Mouse (Mus musculus) activated CD4-positive, CD25-positive, alpha-beta regulatory T cell, adult 4 months (primary cell): Measurements from ENCODE around the gene Pdcd2l. TPM values are rescaled to one million over a fixed set of nuclear protein-coding genes. Genes with fewer than 3 reads are reported as not detected.
"Not testable (repeated sequence)": the region's sequence is repeated elsewhere in the genome, so short reads cannot be mapped to it uniquely, and the experiment has no call there.

Experiments
- ATAC-seq: one replicate; pipeline ENCODE4 v1.8.0; 2017
- polyA plus RNA-seq, 2 experiments: library from polyadenylated mRNA; unstranded; fragments of 100-300 nt; shearing (Covaris generic); gene quantifications; one replicate each; pipeline ENCODE4 v1.2.1; 2017

Pdcd2l gene
- polyA plus RNA-seq, 2 experiments from 2014 or later = 23.4 to 35.1 TPM

GRCm38 (mm10) chr7:34208027-34208745, 11.7 kb upstream of the Pdcd2l start:
- ATAC-seq = no peak

GRCm38 (mm10) chr7:34206331-34206730, 9.9 kb upstream of the Pdcd2l start:
- no peak for ATAC-seq

- not testable (repeated sequence) for ATAC-seq
Measured at GRCm38 (mm10) chr7:34202147-34202546, 5.7 kb upstream of the Pdcd2l start.

- ATAC-seq = no peak
Measured at GRCm38 (mm10) chr7:34200829-34201228, 4.4 kb upstream of the Pdcd2l start.

- peak; percentile 37 for ATAC-seq
Measured at GRCm38 (mm10) chr7:34198346-34198745, 1.9 kb upstream of the Pdcd2l start.

- peak; percentile 26 for ATAC-seq
Measured at GRCm38 (mm10) chr7:34195632-34196031, 829 bp downstream of the Pdcd2l start.

- no peak for ATAC-seq
Measured at GRCm38 (mm10) chr7:34192825-34193224, 3.6 kb downstream of the Pdcd2l start.

- no peak for ATAC-seq
Measured at GRCm38 (mm10) chr7:34189376-34189989, 7.0 kb downstream of the Pdcd2l start.

- ATAC-seq = no peak
Measured at GRCm38 (mm10) chr7:34183794-34184193, 12.7 kb downstream of the Pdcd2l start.

- ATAC-seq = no peak
Measured at GRCm38 (mm10) chr7:34183356-34183755, 13.1 kb downstream of the Pdcd2l start.

GRCm38 (mm10) chr7:34176241-34176640, 20.2 kb downstream of the Pdcd2l start:
- not testable (repeated sequence) for ATAC-seq

GRCm38 (mm10) chr7:34172251-34172650, 24.2 kb downstream of the Pdcd2l start:
- no peak for ATAC-seq

- no peak for ATAC-seq
Measured at GRCm38 (mm10) chr7:34169454-34169853, 27.0 kb downstream of the Pdcd2l start, which contains the start of gene Uba2. Uba2 (minus strand) TSS chr7:34169599.

GRCm38 (mm10) chr7:34168470-34169251, 27.8 kb downstream of the Pdcd2l start:
- peak; percentile 92 for ATAC-seq

GRCm38 (mm10) chr7:34167766-34168469, 28.5 kb downstream of the Pdcd2l start:
- peak; percentile 50 for ATAC-seq

GRCm38 (mm10) chr7:34166850-34167249, 29.6 kb downstream of the Pdcd2l start:
- no peak for ATAC-seq

GRCm38 (mm10) chr7:34165999-34166398, 30.5 kb downstream of the Pdcd2l start:
- ATAC-seq = no peak

GRCm38 (mm10) chr7:34164671-34165070, 31.8 kb downstream of the Pdcd2l start:
- ATAC-seq = no peak

GRCm38 (mm10) chr7:34159167-34159566, 37.3 kb downstream of the Pdcd2l start:
- ATAC-seq = no peak

GRCm38 (mm10) chr7:34157994-34158393, 38.5 kb downstream of the Pdcd2l start:
- no peak for ATAC-seq

- no peak for ATAC-seq
Measured at GRCm38 (mm10) chr7:34147193-34147592, 49.3 kb downstream of the Pdcd2l start.

GRCm38 (mm10) chr7:34141123-34141522, 55.3 kb downstream of the Pdcd2l start:
- ATAC-seq = no peak

- no peak for ATAC-seq
Measured at GRCm38 (mm10) chr7:34139493-34139892, 57.0 kb downstream of the Pdcd2l start.
